Mouse (Mus musculus): ENCODE results near the gene D330020A13Rik. TPM values are rescaled to one million over a fixed set of nuclear protein-coding genes. Genes with fewer than 3 reads are reported as not detected.

Gene D330020A13Rik
- polyA plus RNA-seq, 1 experiment from 2014 or later: 0.35 TPM

GRCm38 (mm10) chr6:120264151-120264550 is 30.0 kb upstream of the D330020A13Rik start:
- no peaks in the 10 kb centered on the region for H3K27me3 ChIP-seq (ENCODE audit: control insufficient read depth, insufficient read depth, low read length)
- H3K4me1 ChIP-seq (replicated peaks; ENCODE audit: control insufficient read depth, insufficient read depth): no peaks in the 10 kb centered on the region
- 32% methylated on average over 6 of the region's 6 CpGs for WGBS
- no peak overlapping the region for H3K9ac ChIP-seq (ENCODE audit: low read length)
- no peak overlapping the region for H3K27ac ChIP-seq (replicated peaks)
- peak; percentile 81 for ATAC-seq (ENCODE audit: low FRiP score, low TSS enrichment)
- DNase-seq (ENCODE audit: low spot score): peak; percentile 35
- H3K4me3 ChIP-seq (ENCODE audit: low read depth, low read length): no peak overlapping the region
- H3K36me3 ChIP-seq (ENCODE audit: control insufficient read depth, insufficient read depth, low read length): no peaks in the 10 kb centered on the region
- H3K4me2 ChIP-seq (replicated peaks; ENCODE audit: low read depth): no peak overlapping the region
- TF ChIP-seq CTCF (IDR thresholded peaks at IDR 0.05; ENCODE audit: low read depth) (no peak), EP300 (optimal IDR thresholded peaks at IDR 0.05) (no peak)
- H3K9me3 ChIP-seq (ENCODE audit: control insufficient read depth, low read length): no peaks in the 10 kb centered on the region

- Histone ChIP-seq H3K27ac (replicated peaks) (no peak overlapping the region), H3K9me3 (ENCODE audit: control insufficient read depth, low read length) (no peaks in the 10 kb centered on the region), H3K4me3 (ENCODE audit: low read depth, low read length) (no peak overlapping the region), H3K36me3 (ENCODE audit: control insufficient read depth, insufficient read depth, low read length) (no peaks in the 10 kb centered on the region), H3K27me3 (ENCODE audit: control insufficient read depth, insufficient read depth, low read length) (no peaks in the 10 kb centered on the region), H3K4me1 (replicated peaks; ENCODE audit: control insufficient read depth, insufficient read depth) (no peaks in the 10 kb centered on the region), H3K9ac (ENCODE audit: low read length) (no peak overlapping the region), H3K4me2 (replicated peaks; ENCODE audit: low read depth) (no peak overlapping the region)
- ATAC-seq (ENCODE audit: low FRiP score, low TSS enrichment): no peak
- DNase-seq (ENCODE audit: low spot score): no peak
- 81% methylated on average over 8 of the region's 8 CpGs for WGBS
- TF ChIP-seq CTCF (IDR thresholded peaks at IDR 0.05; ENCODE audit: low read depth) (no peak), EP300 (optimal IDR thresholded peaks at IDR 0.05) (no peak)
Measured at GRCm38 (mm10) chr6:120274181-120274580, 20.0 kb upstream of the D330020A13Rik start.

GRCm38 (mm10) chr6:120274887-120275286 is 19.3 kb upstream of the D330020A13Rik start:
- Histone ChIP-seq H3K9ac (ENCODE audit: low read length) (no peak overlapping the region), H3K4me2 (replicated peaks; ENCODE audit: low read depth) (no peak overlapping the region), H3K9me3 (ENCODE audit: control insufficient read depth, low read length) (no peaks in the 10 kb centered on the region), H3K36me3 (ENCODE audit: control insufficient read depth, insufficient read depth, low read length) (no peaks in the 10 kb centered on the region), H3K27me3 (ENCODE audit: control insufficient read depth, insufficient read depth, low read length) (no peaks in the 10 kb centered on the region), H3K4me1 (replicated peaks; ENCODE audit: control insufficient read depth, insufficient read depth) (no peaks in the 10 kb centered on the region), H3K4me3 (ENCODE audit: low read depth, low read length) (no peak overlapping the region), H3K27ac (replicated peaks) (no peak overlapping the region)
- ATAC-seq (ENCODE audit: low FRiP score, low TSS enrichment): peak; percentile 71; the same call in 1 of the 2 replicates
- no peak for TF ChIP-seq CTCF (IDR thresholded peaks at IDR 0.05; ENCODE audit: low read depth)
- no peak for TF ChIP-seq EP300 (optimal IDR thresholded peaks at IDR 0.05)
- DNase-seq (ENCODE audit: low spot score): no peak
- 32% methylated on average over 4 of the region's 4 CpGs for WGBS

GRCm38 (mm10) chr6:120275301-120275700 is 18.9 kb upstream of the D330020A13Rik start:
- peak; percentile 33 for DNase-seq (ENCODE audit: low spot score)
- TF ChIP-seq EP300 (optimal IDR thresholded peaks at IDR 0.05) (no peak), CTCF (IDR thresholded peaks at IDR 0.05; ENCODE audit: low read depth) (no peak)
- Histone ChIP-seq H3K4me3 (ENCODE audit: low read depth, low read length) (no peak overlapping the region), H3K27me3 (ENCODE audit: control insufficient read depth, insufficient read depth, low read length) (no peaks in the 10 kb centered on the region), H3K4me1 (replicated peaks; ENCODE audit: control insufficient read depth, insufficient read depth) (no peaks in the 10 kb centered on the region), H3K27ac (replicated peaks) (no peak overlapping the region), H3K9ac (ENCODE audit: low read length) (no peak overlapping the region), H3K9me3 (ENCODE audit: control insufficient read depth, low read length) (no peaks in the 10 kb centered on the region), H3K36me3 (ENCODE audit: control insufficient read depth, insufficient read depth, low read length) (no peaks in the 10 kb centered on the region), H3K4me2 (replicated peaks; ENCODE audit: low read depth) (no peak overlapping the region)
- WGBS: 48% methylated on average over 6 of the region's 6 CpGs
- peak; percentile 54 for ATAC-seq (ENCODE audit: low FRiP score, low TSS enrichment)

DNA sequence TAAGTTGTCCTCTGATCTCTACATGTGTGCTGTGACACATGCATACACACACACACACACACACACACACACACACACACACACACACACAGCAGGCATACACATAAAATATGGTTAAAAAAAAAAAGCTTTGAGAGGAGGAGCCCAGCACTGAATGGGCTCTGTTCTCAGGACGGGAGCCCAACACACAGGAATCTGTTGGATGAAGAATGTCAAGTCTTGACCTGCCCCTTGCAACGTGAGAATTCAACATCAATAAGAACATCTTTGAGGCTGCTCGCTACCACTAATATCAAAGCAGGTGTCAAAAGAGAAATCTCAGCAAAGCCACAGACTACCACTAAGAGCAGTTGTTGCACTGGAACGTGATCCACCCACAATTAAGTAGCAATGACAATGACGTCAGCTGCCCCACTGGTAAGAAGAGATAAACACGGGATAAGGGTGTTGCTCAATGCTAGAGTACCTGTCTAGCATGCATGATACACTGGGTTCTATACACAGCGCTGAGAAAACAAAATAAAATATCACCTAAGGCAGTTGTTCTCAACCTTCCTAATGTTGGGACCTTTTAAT is 17.2 kb upstream of the D330020A13Rik start:
- Histone ChIP-seq H3K27me3 (ENCODE audit: control insufficient read depth, insufficient read depth, low read length) (no peaks in the 10 kb centered on the region), H3K4me1 (replicated peaks; ENCODE audit: control insufficient read depth, insufficient read depth) (no peaks in the 10 kb centered on the region), H3K9me3 (ENCODE audit: control insufficient read depth, low read length) (no peaks in the 10 kb centered on the region), H3K9ac (ENCODE audit: low read length) (no peak overlapping the region), H3K4me2 (replicated peaks; ENCODE audit: low read depth) (no peak overlapping the region), H3K4me3 (ENCODE audit: low read depth, low read length) (no peak overlapping the region), H3K27ac (replicated peaks) (no peak overlapping the region), H3K36me3 (ENCODE audit: control insufficient read depth, insufficient read depth, low read length) (no peaks in the 10 kb centered on the region)
- DNase-seq (ENCODE audit: low spot score) (no peak), ATAC-seq (ENCODE audit: low FRiP score, low TSS enrichment) (no peak)
- 52% methylated on average over 7 of the region's 7 CpGs for WGBS
- no peak for TF ChIP-seq EP300 (optimal IDR thresholded peaks at IDR 0.05)

DNA sequence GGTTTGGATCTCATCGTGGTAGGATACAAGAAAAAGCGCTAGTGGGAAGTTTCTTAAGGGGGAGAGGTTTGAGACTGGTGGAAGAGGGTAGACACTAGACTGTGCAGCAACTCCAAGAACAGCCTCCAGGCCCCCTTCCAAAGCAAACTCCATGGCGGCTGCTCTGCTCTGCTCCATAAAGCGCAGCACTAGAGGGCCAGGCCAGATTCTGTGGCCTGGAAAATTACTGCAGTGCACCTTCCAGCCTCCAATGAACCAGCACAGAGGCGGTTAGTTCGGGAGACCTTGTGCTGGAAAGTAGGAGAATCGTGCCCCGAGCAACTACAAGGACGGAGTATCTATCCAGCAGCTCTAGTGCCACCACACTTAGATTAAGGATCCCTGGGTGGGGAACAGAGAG is 6.9 kb upstream of the D330020A13Rik start:
- ATAC-seq (ENCODE audit: low FRiP score, low TSS enrichment) (no peak), DNase-seq (ENCODE audit: low spot score) (no peak)
- H3K9me3 ChIP-seq (ENCODE audit: control insufficient read depth, low read length): no peaks in the 10 kb centered on the region
- H3K4me2 ChIP-seq (replicated peaks; ENCODE audit: low read depth): no peak overlapping the region
- H3K9ac ChIP-seq (ENCODE audit: low read length): no peak overlapping the region
- no peak overlapping the region for H3K27ac ChIP-seq (replicated peaks)
- H3K27me3 ChIP-seq (ENCODE audit: control insufficient read depth, insufficient read depth, low read length): no peaks in the 10 kb centered on the region
- H3K4me3 ChIP-seq (ENCODE audit: low read depth, low read length): no peak overlapping the region
- 88% methylated on average over 9 of the region's 9 CpGs for WGBS
- H3K4me1 ChIP-seq (replicated peaks; ENCODE audit: control insufficient read depth, insufficient read depth): no peaks in the 10 kb centered on the region
- H3K36me3 ChIP-seq (ENCODE audit: control insufficient read depth, insufficient read depth, low read length): no peaks in the 10 kb centered on the region
- TF ChIP-seq CTCF (IDR thresholded peaks at IDR 0.05; ENCODE audit: low read depth) (no peak), EP300 (optimal IDR thresholded peaks at IDR 0.05) (no peak)
